Mouse (Mus musculus): ENCODE data around the gene Entpd5. TPM values are rescaled to one million over a fixed set of nuclear protein-coding genes. Genes with fewer than 3 reads are reported as not detected.
"Not testable (repeated sequence)": the region's sequence is repeated elsewhere in the genome, so short reads cannot be mapped to it uniquely, and the experiment has no call there.

Gene Entpd5
- polyA plus RNA-seq, 1 experiment = 12.7 TPM

- Histone ChIP-seq H3K4me1 (ENCODE audit: control insufficient read depth, insufficient read depth, low read length) (no peaks in the 10 kb centered on the region), H3K36me3 (ENCODE audit: control insufficient read depth, insufficient read depth, low read length) (no peaks in the 10 kb centered on the region; the same call in none of the 2 replicates), H3K27me3 (ENCODE audit: control insufficient read depth, insufficient read depth, low read length) (no peaks in the 10 kb centered on the region), H3K4me3 (ENCODE audit: control insufficient read depth, low read depth, low read length) (no peak overlapping the region), H3K27ac (ENCODE audit: control insufficient read depth, insufficient read depth, low read depth, low read length) (no peak overlapping the region)
- TF ChIP-seq CTCF (IDR thresholded peaks at IDR 0.05; ENCODE audit: control insufficient read depth, insufficient read depth, insufficient replicate concordance, low read depth, low read length) = no peak
- no peak for TF ChIP-seq POLR2A (IDR thresholded peaks at IDR 0.05; ENCODE audit: control insufficient read depth, low read depth, low read length)
Observed at GRCm38 (mm10) chr12:84366971-84367370, 41.9 kb downstream of the Entpd5 start.

- TF ChIP-seq POLR2A (IDR thresholded peaks at IDR 0.05; ENCODE audit: control insufficient read depth, low read depth, low read length) (no peak), CTCF (IDR thresholded peaks at IDR 0.05; ENCODE audit: control insufficient read depth, insufficient read depth, insufficient replicate concordance, low read depth, low read length) (no peak)
- H3K27ac ChIP-seq (ENCODE audit: control insufficient read depth, insufficient read depth, low read depth, low read length) = no peak overlapping the region
- no peaks in the 10 kb centered on the region for H3K27me3 ChIP-seq (ENCODE audit: control insufficient read depth, insufficient read depth, low read length)
- no peaks in the 10 kb centered on the region; the same call in none of the 2 replicates for H3K36me3 ChIP-seq (ENCODE audit: control insufficient read depth, insufficient read depth, low read length)
- no peaks in the 10 kb centered on the region for H3K4me1 ChIP-seq (ENCODE audit: control insufficient read depth, insufficient read depth, low read length)
- no peak overlapping the region for H3K4me3 ChIP-seq (ENCODE audit: control insufficient read depth, low read depth, low read length)
Observed at GRCm38 (mm10) chr12:84365137-84365536, 43.7 kb downstream of the Entpd5 start.

- Histone ChIP-seq H3K4me1 (ENCODE audit: control insufficient read depth, insufficient read depth, low read length) (no peaks in the 10 kb centered on the region), H3K4me3 (ENCODE audit: control insufficient read depth, low read depth, low read length) (peak overlapping the region; percentile 51), H3K27me3 (ENCODE audit: control insufficient read depth, insufficient read depth, low read length) (no peaks in the 10 kb centered on the region), H3K27ac (ENCODE audit: control insufficient read depth, insufficient read depth, low read depth, low read length) (no peak overlapping the region), H3K36me3 (ENCODE audit: control insufficient read depth, insufficient read depth, low read length) (no peaks in the 10 kb centered on the region; the same call in none of the 2 replicates)
- TF ChIP-seq POLR2A (IDR thresholded peaks at IDR 0.05; ENCODE audit: control insufficient read depth, low read depth, low read length) = no peak
- TF ChIP-seq CTCF (IDR thresholded peaks at IDR 0.05; ENCODE audit: control insufficient read depth, insufficient read depth, insufficient replicate concordance, low read depth, low read length) = no peak
Observed at GRCm38 (mm10) chr12:84364291-84364690, 44.5 kb downstream of the Entpd5 start.

GRCm38 (mm10) chr12:84362872-84363271, 46.0 kb downstream of the Entpd5 start:
- no peaks in the 10 kb centered on the region for H3K27me3 ChIP-seq (ENCODE audit: control insufficient read depth, insufficient read depth, low read length)
- H3K36me3 ChIP-seq (ENCODE audit: control insufficient read depth, insufficient read depth, low read length) = no peaks in the 10 kb centered on the region; the same call in none of the 2 replicates
- H3K4me3 ChIP-seq (ENCODE audit: control insufficient read depth, low read depth, low read length) = peak overlapping the region; percentile 64
- no peaks in the 10 kb centered on the region for H3K4me1 ChIP-seq (ENCODE audit: control insufficient read depth, insufficient read depth, low read length)
- no peak overlapping the region for H3K27ac ChIP-seq (ENCODE audit: control insufficient read depth, insufficient read depth, low read depth, low read length)
- TF ChIP-seq CTCF (IDR thresholded peaks at IDR 0.05; ENCODE audit: control insufficient read depth, insufficient read depth, insufficient replicate concordance, low read depth, low read length) (no peak), POLR2A (IDR thresholded peaks at IDR 0.05; ENCODE audit: control insufficient read depth, low read depth, low read length) (no peak)

- H3K27ac ChIP-seq (ENCODE audit: control insufficient read depth, insufficient read depth, low read depth, low read length) = peak within 1 kb of the TSS; percentile 100
- no peaks in the 10 kb centered on the region for H3K27me3 ChIP-seq (ENCODE audit: control insufficient read depth, insufficient read depth, low read length)
- H3K4me3 ChIP-seq (ENCODE audit: control insufficient read depth, low read depth, low read length) = peak within 1 kb of the TSS; percentile 100
- no peaks in the 10 kb centered on the region for H3K4me1 ChIP-seq (ENCODE audit: control insufficient read depth, insufficient read depth, low read length)
- no peak for TF ChIP-seq CTCF (IDR thresholded peaks at IDR 0.05; ENCODE audit: control insufficient read depth, insufficient read depth, insufficient replicate concordance, low read depth, low read length)
- TF ChIP-seq POLR2A (IDR thresholded peaks at IDR 0.05; ENCODE audit: control insufficient read depth, low read depth, low read length) = peak; percentile 92
- no peaks in the 10 kb centered on the region; the same call in 1 of the 2 replicates for H3K36me3 ChIP-seq (ENCODE audit: control insufficient read depth, insufficient read depth, low read length)
Observed at GRCm38 (mm10) chr12:84361555-84362489, 47.0 kb downstream of the Entpd5 start, which contains the start of the genes Coq6 and Fam161b. TSS of gene Coq6 (plus strand) at chr12:84361657. TSS of gene Fam161b (minus strand) at chr12:84361833.

GRCm38 (mm10) chr12:84358699-84359098, 50.1 kb downstream of the Entpd5 start:
- not testable (repeated sequence) for H3K36me3 ChIP-seq (ENCODE audit: control insufficient read depth, insufficient read depth, low read length); H3K27me3 ChIP-seq (ENCODE audit: control insufficient read depth, insufficient read depth, low read length); H3K27ac ChIP-seq (ENCODE audit: control insufficient read depth, insufficient read depth, low read depth, low read length); H3K4me3 ChIP-seq (ENCODE audit: control insufficient read depth, low read depth, low read length); H3K4me1 ChIP-seq (ENCODE audit: control insufficient read depth, insufficient read depth, low read length)

- no peak overlapping the region for H3K4me3 ChIP-seq (ENCODE audit: control insufficient read depth, low read depth, low read length)
- H3K36me3 ChIP-seq (ENCODE audit: control insufficient read depth, insufficient read depth, low read length) = peaks cover 2% of the 10 kb centered on the region; the same call in 1 of the 2 replicates
- no peaks in the 10 kb centered on the region for H3K4me1 ChIP-seq (ENCODE audit: control insufficient read depth, insufficient read depth, low read length)
- no peak for TF ChIP-seq POLR2A (IDR thresholded peaks at IDR 0.05; ENCODE audit: control insufficient read depth, low read depth, low read length)
- peak; percentile 48; the same call in 1 of the 2 replicates for TF ChIP-seq CTCF (IDR thresholded peaks at IDR 0.05; ENCODE audit: control insufficient read depth, insufficient read depth, insufficient replicate concordance, low read depth, low read length)
- no peak overlapping the region for H3K27ac ChIP-seq (ENCODE audit: control insufficient read depth, insufficient read depth, low read depth, low read length)
- no peaks in the 10 kb centered on the region for H3K27me3 ChIP-seq (ENCODE audit: control insufficient read depth, insufficient read depth, low read length)
Observed at GRCm38 (mm10) chr12:84347192-84347591, 61.6 kb downstream of the Entpd5 start.

All from testis, adult 2 months (tissue).